ENCODE assay signal across 8 mouse cellular contexts in genomic region chr2:157462776-157463710, GRCm38 (mm10). TPM values are rescaled to one million over a fixed set of nuclear protein-coding genes. Genes with fewer than 3 reads are reported as not detected.
DNase-seq lines count a peak whose midpoint lies in the region; ATAC-seq and TF ChIP-seq lines count a peak whose summit lies in the region.

No protein-coding gene starts in this region.

- H3K27ac ChIP-seq in layer of hippocampus, adult 2 months: peak overlapping the region; percentile 78
- H3K27ac ChIP-seq in neural tube, embryonic 13.5 days (replicated peaks): peak overlapping the region; percentile 98

- no peak for ATAC-seq in neural tube, embryonic 13.5 days (ENCODE audit: low read depth)

- WGBS in neural tube, embryonic 13.5 days: 40% methylated on average over 20 of the region's 20 CpGs

- no peak for TF ChIP-seq CTCF in layer of hippocampus, adult 2 months (conservative IDR thresholded peaks at IDR 0.05)

- no peak overlapping the region for H3K4me3 ChIP-seq in layer of hippocampus, adult 2 months
- H3K4me3 ChIP-seq in neural tube, embryonic 13.5 days: no peak overlapping the region

- no peak for DNase-seq in layer of hippocampus, adult 2 months (ENCODE audit: low spot score in 2 of 2)
- no peak for DNase-seq in layer of hippocampus, adult 18-20 months (ENCODE audit: low spot score in 2 of 2)
- peak; percentile 84 for DNase-seq in embryo, embryonic 9.5 days (ENCODE audit: extremely low spot score)
- peak; percentile 91 for DNase-seq in hindlimb bud, embryonic 11.5 days (ENCODE audit: extremely low spot score, low read depth, low spot score)
- DNase-seq in layer of hippocampus, postnatal 14 days (ENCODE audit: low spot score in 2 of 2): no peak
- DNase-seq in urinary bladder, postnatal 25 days (ENCODE audit: low spot score): no peak
- DNase-seq in spleen, postnatal 14 days (ENCODE audit: low spot score in 2 of 2): no peak

- H3K9ac ChIP-seq in neural tube, embryonic 13.5 days: peak overlapping the region; percentile 72

- H3K36me3 ChIP-seq in neural tube, embryonic 13.5 days: peaks cover 67% of the 10 kb centered on the region

- H3K4me2 ChIP-seq in neural tube, embryonic 13.5 days: 0 out of 2 replicates have a peak overlapping the region, but pooled peaks have one; percentile 11

- peaks cover 77% of the 10 kb centered on the region for H3K4me1 ChIP-seq in neural tube, embryonic 13.5 days (replicated peaks)

- H3K27me3 ChIP-seq in neural tube, embryonic 13.5 days: no peaks in the 10 kb centered on the region

- no peaks in the 10 kb centered on the region for H3K9me3 ChIP-seq in neural tube, embryonic 13.5 days

RNA-seq across cellular contexts. Expression of gene Src, which starts 44.8 kb away (rescaled TPM):
- 100 to 1,000 TPM; 150 to 156 TPM for total RNA-seq in layer of hippocampus, adult 2 months (2021)
- total RNA-seq in layer of hippocampus, adult 18-20 months (2021): 100 to 1,000 TPM; 156 to 157 TPM
- 32.0 and 32.5 TPM in 2 replicates for polyA plus RNA-seq in neural tube, embryonic 13.5 days (2015; fragmentation: Nextera tagmentation; extraction: Ambion mirVana)
- 100 to 1,000 TPM; 117 to 118 TPM for total RNA-seq in layer of hippocampus, postnatal 14 days (2021)

Comparison
In these comparisons a context has a peak if more than half of its experiments do, and no peak if none do; other contexts are left out.
1. DNase-seq: peak in embryo, embryonic 9.5 days (single experiment) and hindlimb bud, embryonic 11.5 days (single experiment); none in layer of hippocampus, adult 2 months (0 of 2), layer of hippocampus, adult 18-20 months (0 of 2), layer of hippocampus, postnatal 14 days (0 of 2), urinary bladder, postnatal 25 days (single experiment) and spleen, postnatal 14 days (0 of 2).